Mouse (Mus musculus): ENCODE measurements around the gene 2310030G06Rik. TPM values are rescaled to one million over a fixed set of nuclear protein-coding genes. Genes with fewer than 3 reads are reported as not detected.
A peak's percentile ranks its signal among the peaks of the same experiment; 100 is the strongest.

2310030G06Rik gene
- polyA plus RNA-seq, 1 experiment from 2014 or later = 11.4 TPM

- H3K9me3 ChIP-seq (ENCODE audit: control insufficient read depth, low read length) = no peaks in the 10 kb centered on the region
- H3K27ac ChIP-seq (replicated peaks in 1 of 2; ENCODE audit: control insufficient read depth in 1 of 2, insufficient read depth in 1 of 2, low read depth in 2 of 2, low read length in 2 of 2) = no peak overlapping the region
- no peak for ATAC-seq (ENCODE audit: insufficient number of reproducible peaks, insufficient read depth, low FRiP score, low read depth)
- 0 out of 2 replicates have a peak, but pooled peaks cover 2% of the 10 kb centered on the region for H3K27me3 ChIP-seq (ENCODE audit: control insufficient read depth, insufficient read depth, low read length)
- 78% methylated on average over 14 of the region's 14 CpGs for whole genome bisulfite sequencing
- no peaks in the 10 kb centered on the region for H3K36me3 ChIP-seq (ENCODE audit: control insufficient read depth, insufficient read depth, low read length)
- H3K4me3 ChIP-seq (ENCODE audit: control insufficient read depth in 1 of 2, insufficient read depth in 1 of 2, low read depth in 1 of 2, low read length in 2 of 2) = no peak overlapping the region
- H3K4me1 ChIP-seq (ENCODE audit: control insufficient read depth in 2 of 2, insufficient read depth in 2 of 2, low read length in 2 of 2) = peaks cover under 1 to 24% of the 10 kb centered on the region in 2 experiments; a peak in 3 of 4 replicates
- no peak overlapping the region for H3K9ac ChIP-seq (ENCODE audit: low read length)
- H3K4me2 ChIP-seq (ENCODE audit: low read length) = no peak overlapping the region
These were observed 5.2 kb downstream of the 2310030G06Rik start for GRCm38 (mm10) chr9:50740867-50741784.

- H3K9ac ChIP-seq (ENCODE audit: low read length) = no peak within 1 kb of the TSS; the same call in 1 of the 2 replicates
These were observed 7.1 kb downstream of the 2310030G06Rik start, which contains the start of gene Dixdc1 for GRCm38 (mm10) chr9:50738914-50739870. TSS of gene Dixdc1 (minus strand) at chr9:50739517.

GRCm38 (mm10) chr9:50734989-50735388, 11.3 kb downstream of the 2310030G06Rik start:
- no peak overlapping the region for H3K4me3 ChIP-seq (ENCODE audit: control insufficient read depth in 1 of 2, insufficient read depth in 1 of 2, low read depth in 1 of 2, low read length in 2 of 2)

More at GRCm38 (mm10) chr9:50738914-50739870, 7.1 kb downstream of the 2310030G06Rik start, which contains the start of gene Dixdc1:
- Histone ChIP-seq H3K27me3 (ENCODE audit: control insufficient read depth, insufficient read depth, low read length) (no peaks in the 10 kb centered on the region), H3K4me2 (ENCODE audit: low read length) (peak within 1 kb of the TSS; percentile 70), H3K36me3 (ENCODE audit: control insufficient read depth, insufficient read depth, low read length) (no peaks in the 10 kb centered on the region), H3K4me3 (ENCODE audit: control insufficient read depth in 1 of 2, insufficient read depth in 1 of 2, low read depth in 1 of 2, low read length in 2 of 2) (peak within 1 kb of the TSS; percentile 35 to 36), H3K9me3 (ENCODE audit: control insufficient read depth, low read length) (no peaks in the 10 kb centered on the region), H3K4me1 (ENCODE audit: control insufficient read depth in 2 of 2, insufficient read depth in 2 of 2, low read length in 2 of 2) (peaks cover 0 to 17% of the 10 kb centered on the region in 2 experiments; a peak in 2 of 4 replicates), H3K27ac (replicated peaks in 1 of 2; ENCODE audit: control insufficient read depth in 1 of 2, insufficient read depth in 1 of 2, low read depth in 2 of 2, low read length in 2 of 2) (peak within 1 kb of the TSS; percentile 45 to 67; a peak in 3 of 4 replicates)
- WGBS = 11% methylated on average over 36 of the region's 36 CpGs
- peak; percentile 97 for ATAC-seq (ENCODE audit: insufficient number of reproducible peaks, insufficient read depth, low FRiP score, low read depth)

GRCm38 (mm10) chr9:50732560-50732959, 13.8 kb downstream of the 2310030G06Rik start:
- ATAC-seq (ENCODE audit: insufficient number of reproducible peaks, insufficient read depth, low FRiP score, low read depth) = no peak
- H3K9ac ChIP-seq (ENCODE audit: low read length) = no peak overlapping the region
- H3K27me3 ChIP-seq (ENCODE audit: control insufficient read depth, insufficient read depth, low read length) = no peaks in the 10 kb centered on the region

More at GRCm38 (mm10) chr9:50734989-50735388, 11.3 kb downstream of the 2310030G06Rik start:
- H3K36me3 ChIP-seq (ENCODE audit: control insufficient read depth, insufficient read depth, low read length) = no peaks in the 10 kb centered on the region
- no peaks in the 10 kb centered on the region for H3K27me3 ChIP-seq (ENCODE audit: control insufficient read depth, insufficient read depth, low read length)
- ATAC-seq (ENCODE audit: insufficient number of reproducible peaks, insufficient read depth, low FRiP score, low read depth) = no peak
- 5% methylated on average over 9 of the region's 9 CpGs for WGBS
- 0 out of 2 replicates have a peak overlapping the region, but pooled peaks have one; percentile 22 for H3K4me2 ChIP-seq (ENCODE audit: low read length)
- peaks cover 0 to 11% of the 10 kb centered on the region in 2 experiments; a peak in 2 of 4 replicates for H3K4me1 ChIP-seq (ENCODE audit: control insufficient read depth in 2 of 2, insufficient read depth in 2 of 2, low read length in 2 of 2)
- no peak overlapping the region for H3K27ac ChIP-seq (replicated peaks in 1 of 2; ENCODE audit: control insufficient read depth in 1 of 2, insufficient read depth in 1 of 2, low read depth in 2 of 2, low read length in 2 of 2)
- no peaks in the 10 kb centered on the region for H3K9me3 ChIP-seq (ENCODE audit: control insufficient read depth, low read length)
- no peak overlapping the region for H3K9ac ChIP-seq (ENCODE audit: low read length)

GRCm38 (mm10) chr9:50729600-50729999, 16.7 kb downstream of the 2310030G06Rik start:
- H3K36me3 ChIP-seq (ENCODE audit: control insufficient read depth, insufficient read depth, low read length) = no peaks in the 10 kb centered on the region
- H3K4me2 ChIP-seq (ENCODE audit: low read length) = no peak overlapping the region
- no peak overlapping the region for H3K4me3 ChIP-seq (ENCODE audit: control insufficient read depth in 1 of 2, insufficient read depth in 1 of 2, low read depth in 1 of 2, low read length in 2 of 2)
- H3K27ac ChIP-seq (replicated peaks in 1 of 2; ENCODE audit: control insufficient read depth in 1 of 2, insufficient read depth in 1 of 2, low read depth in 2 of 2, low read length in 2 of 2) = no peak overlapping the region
- 47% methylated on average over 4 of the region's 4 CpGs for WGBS
- no peak overlapping the region for H3K9ac ChIP-seq (ENCODE audit: low read length)
- no peaks in the 10 kb centered on the region for H3K9me3 ChIP-seq (ENCODE audit: control insufficient read depth, low read length)
- ATAC-seq (ENCODE audit: insufficient number of reproducible peaks, insufficient read depth, low FRiP score, low read depth) = no peak
- no peaks in the 10 kb centered on the region for H3K27me3 ChIP-seq (ENCODE audit: control insufficient read depth, insufficient read depth, low read length)
- H3K4me1 ChIP-seq (ENCODE audit: control insufficient read depth in 2 of 2, insufficient read depth in 2 of 2, low read length in 2 of 2) = peaks cover 18 to 33% of the 10 kb centered on the region in 2 experiments

More at GRCm38 (mm10) chr9:50732560-50732959, 13.8 kb downstream of the 2310030G06Rik start:
- Histone ChIP-seq H3K4me1 (ENCODE audit: control insufficient read depth in 2 of 2, insufficient read depth in 2 of 2, low read length in 2 of 2) (peaks cover 0 to 6% of the 10 kb centered on the region in 2 experiments; a peak in 1 of 4 replicates), H3K4me3 (ENCODE audit: control insufficient read depth in 1 of 2, insufficient read depth in 1 of 2, low read depth in 1 of 2, low read length in 2 of 2) (no peak overlapping the region), H3K4me2 (ENCODE audit: low read length) (no peak overlapping the region), H3K9me3 (ENCODE audit: control insufficient read depth, low read length) (no peaks in the 10 kb centered on the region), H3K36me3 (ENCODE audit: control insufficient read depth, insufficient read depth, low read length) (no peaks in the 10 kb centered on the region), H3K27ac (replicated peaks in 1 of 2; ENCODE audit: control insufficient read depth in 1 of 2, insufficient read depth in 1 of 2, low read depth in 2 of 2, low read length in 2 of 2) (no peak overlapping the region)
- WGBS = 28% methylated on average over 4 of the region's 4 CpGs

- Histone ChIP-seq H3K9me3 (ENCODE audit: control insufficient read depth, low read length) (no peaks in the 10 kb centered on the region), H3K4me1 (ENCODE audit: control insufficient read depth in 2 of 2, insufficient read depth in 2 of 2, low read length in 2 of 2) (peaks cover 23 to 43% of the 10 kb centered on the region in 2 experiments), H3K27me3 (ENCODE audit: control insufficient read depth, insufficient read depth, low read length) (no peaks in the 10 kb centered on the region), H3K4me3 (ENCODE audit: control insufficient read depth in 1 of 2, insufficient read depth in 1 of 2, low read depth in 1 of 2, low read length in 2 of 2) (peak overlapping the region; percentile 59 to 74), H3K27ac (replicated peaks in 1 of 2; ENCODE audit: control insufficient read depth in 1 of 2, insufficient read depth in 1 of 2, low read depth in 2 of 2, low read length in 2 of 2) (peak overlapping the region; percentile 26 to 43), H3K36me3 (ENCODE audit: control insufficient read depth, insufficient read depth, low read length) (no peaks in the 10 kb centered on the region), H3K9ac (ENCODE audit: low read length) (peak overlapping the region; percentile 81), H3K4me2 (ENCODE audit: low read length) (peak overlapping the region; percentile 91)
- WGBS = under 1% methylated on average over 43 of the region's 45 CpGs
- peak; percentile 86 for ATAC-seq (ENCODE audit: insufficient number of reproducible peaks, insufficient read depth, low FRiP score, low read depth)
These were observed 18.2 kb downstream of the 2310030G06Rik start for GRCm38 (mm10) chr9:50727925-50728651.

Data from heart, embryonic 14.5 days (tissue).